Mouse (Mus musculus) stomach, embryonic 15.5 days (tissue): ENCODE data around the gene Mslnl. TPM values are rescaled to one million over a fixed set of nuclear protein-coding genes. Genes with fewer than 3 reads are reported as not detected.
A peak's percentile ranks its signal among the peaks of the same experiment; 100 is the strongest.

Experiments used
- ATAC-seq: fragments of 200-750 bp; cut with Nextera tagmentation; 2 replicates; pipeline ENCODE4 v1.8.0; 2017; ENCODE audit warnings: low read depth, moderate number of reproducible peaks, moderate TSS enrichment; ENCODE audit not compliant: insufficient read depth, low FRiP score
- H3K27ac ChIP-seq: fragments of 300-500 bp; sonication (generic); 2 replicates; pipeline ENCODE4 v1.5.1; 2015; ENCODE audit warnings: mild to moderate bottlenecking, inconsistent platforms
- H3K27me3 ChIP-seq: fragments of 300-500 bp; sonication (generic); replicated peaks from 2 replicates; pipeline ENCODE4 v1.6.1; 2015; ENCODE audit warnings: inconsistent platforms
- H3K36me3 ChIP-seq: fragments of 300-500 bp; sonication (generic); 2 replicates; pipeline ENCODE4 v1.6.1; 2015; ENCODE audit warnings: inconsistent platforms
- H3K4me1 ChIP-seq: fragments of 300-500 bp; sonication (generic); 2 replicates; pipeline ENCODE4 v1.6.1; 2015; ENCODE audit warnings: inconsistent platforms
- H3K4me2 ChIP-seq: fragments of 300-500 bp; sonication (generic); 2 replicates; pipeline ENCODE4 v1.6.1; 2015; ENCODE audit warnings: mild to moderate bottlenecking, inconsistent platforms
- H3K4me3 ChIP-seq: fragments of 300-500 bp; sonication (generic); replicated peaks from 2 replicates; pipeline ENCODE4 v1.5.1; 2015; ENCODE audit warnings: inconsistent platforms
- H3K9ac ChIP-seq: fragments of 300-500 bp; sonication (generic); 2 replicates; pipeline ENCODE4 v1.6.1; 2015; ENCODE audit warnings: inconsistent platforms
- H3K9me3 ChIP-seq: fragments of 300-500 bp; sonication (generic); 2 replicates; pipeline ENCODE4 v1.6.1; 2016; ENCODE audit warnings: inconsistent platforms
- WGBS: fragments of 180-500 bp; shearing (Covaris S2); methylation state at CpG from one replicate; pipeline ENCODE4 v1.1.7; 2015; 5-methylcytosine and 5-hydroxymethylcytosine counted together
- polyA plus RNA-seq: library from polyadenylated mRNA; unstranded; fragments of >200 nt; fragmentation: Nextera tagmentation; extraction: Ambion mirVana; gene quantifications from 2 replicates; pipeline ENCODE4 v1.2.1, GENCODE M21; 2015

The Mslnl gene
- polyA plus RNA-seq, 1 experiment from 2014 or later, result not detected

GRCm38 (mm10) chr17:25773549-25774120 is 37.8 kb downstream of the Mslnl start, which contains the start of gene Narfl:
Gene Narfl (plus strand): TSS chr17:25773776.
- H3K9ac ChIP-seq, result peak within 1 kb of the TSS; percentile 79

GRCm38 (mm10) chr17:25775318-25776062 is 39.6 kb downstream of the Mslnl start:
- Histone ChIP-seq H3K4me1 (peaks cover 10% of the 10 kb centered on the region), H3K27ac (no peak overlapping the region), H3K4me3 (no peak overlapping the region), H3K27me3 (no peaks in the 10 kb centered on the region), H3K9me3 (no peaks in the 10 kb centered on the region), H3K36me3 (peaks cover 2% of the 10 kb centered on the region; the same call in 1 of the 2 replicates), H3K9ac (no peak overlapping the region), H3K4me2 (no peak overlapping the region)
- WGBS, result 69% methylated on average over 10 of the region's 10 CpGs
- ATAC-seq, result no peak

More at GRCm38 (mm10) chr17:25773549-25774120, 37.8 kb downstream of the Mslnl start, which contains the start of gene Narfl:
- peak within 1 kb of the TSS; percentile 78 for H3K4me3 ChIP-seq
- no peaks in the 10 kb centered on the region for H3K27me3 ChIP-seq
- under 1% methylated on average over 37 of the region's 37 CpGs for WGBS
- ATAC-seq, result peak; percentile 81
- no peaks in the 10 kb centered on the region for H3K36me3 ChIP-seq
- no peaks in the 10 kb centered on the region for H3K9me3 ChIP-seq
- H3K4me2 ChIP-seq, result peak within 1 kb of the TSS; percentile 75
- H3K4me1 ChIP-seq, result peaks cover 10% of the 10 kb centered on the region
- H3K27ac ChIP-seq, result no peak within 1 kb of the TSS

- peaks cover 13% of the 10 kb centered on the region for H3K4me1 ChIP-seq
- ATAC-seq, result no peak
- peaks cover 26% of the 10 kb centered on the region for H3K36me3 ChIP-seq
- 95% methylated on average over 5 of the region's 5 CpGs for WGBS
- no peaks in the 10 kb centered on the region for H3K27me3 ChIP-seq
- H3K27ac ChIP-seq, result no peak overlapping the region
- no peaks in the 10 kb centered on the region for H3K9me3 ChIP-seq
- H3K4me2 ChIP-seq, result no peak overlapping the region
- H3K9ac ChIP-seq, result no peak overlapping the region
- H3K4me3 ChIP-seq, result no peak overlapping the region
Measured at GRCm38 (mm10) chr17:25777948-25778347, 42.1 kb downstream of the Mslnl start.

GRCm38 (mm10) chr17:25781339-25781738 is 45.5 kb downstream of the Mslnl start:
- WGBS, result 75% methylated on average over 6 of the region's 6 CpGs
- H3K9ac ChIP-seq, result no peak overlapping the region
- no peak overlapping the region for H3K4me3 ChIP-seq
- ATAC-seq, result no peak
- H3K27me3 ChIP-seq, result no peaks in the 10 kb centered on the region
- no peak overlapping the region for H3K27ac ChIP-seq
- H3K4me1 ChIP-seq, result peaks cover 25% of the 10 kb centered on the region
- H3K4me2 ChIP-seq, result no peak overlapping the region
- H3K9me3 ChIP-seq, result no peaks in the 10 kb centered on the region
- H3K36me3 ChIP-seq, result peaks cover 26% of the 10 kb centered on the region

GRCm38 (mm10) chr17:25783086-25783485 is 47.2 kb downstream of the Mslnl start:
- Histone ChIP-seq H3K27me3 (no peaks in the 10 kb centered on the region), H3K36me3 (peaks cover 26% of the 10 kb centered on the region), H3K4me2 (no peak overlapping the region), H3K4me1 (peaks cover 25% of the 10 kb centered on the region), H3K9me3 (no peaks in the 10 kb centered on the region), H3K9ac (no peak overlapping the region), H3K4me3 (no peak overlapping the region), H3K27ac (no peak overlapping the region)
- no peak for ATAC-seq
- WGBS, result 72% methylated on average over 7 of the region's 7 CpGs

- Histone ChIP-seq H3K4me2 (peak overlapping the region; percentile 86), H3K27ac (no peak overlapping the region), H3K9me3 (no peaks in the 10 kb centered on the region), H3K9ac (peak overlapping the region; percentile 60; the same call in 1 of the 2 replicates), H3K36me3 (peaks cover 26% of the 10 kb centered on the region), H3K27me3 (no peaks in the 10 kb centered on the region), H3K4me3 (peak overlapping the region; percentile 82), H3K4me1 (peaks cover 25% of the 10 kb centered on the region)
- WGBS, result 73% methylated on average over 15 of the region's 15 CpGs
- ATAC-seq, result no peak
Measured at GRCm38 (mm10) chr17:25783861-25784574, 48.2 kb downstream of the Mslnl start.

- H3K9me3 ChIP-seq, result no peaks in the 10 kb centered on the region
- H3K36me3 ChIP-seq, result peaks cover 25% of the 10 kb centered on the region
- peak within 1 kb of the TSS; percentile 82 for H3K4me3 ChIP-seq
- peaks cover 25% of the 10 kb centered on the region for H3K4me1 ChIP-seq
- H3K4me2 ChIP-seq, result peak within 1 kb of the TSS; percentile 86
- under 1% methylated on average over 23 of the region's 23 CpGs for WGBS
- peak within 1 kb of the TSS; percentile 92 for H3K27ac ChIP-seq
- peak; percentile 86 for ATAC-seq
- H3K9ac ChIP-seq, result peak within 1 kb of the TSS; percentile 60
- H3K27me3 ChIP-seq, result no peaks in the 10 kb centered on the region
Measured at GRCm38 (mm10) chr17:25785281-25785745, 49.5 kb downstream of the Mslnl start, which contains the start of gene Haghl. Gene Haghl (minus strand): TSS chr17:25785673.

- Histone ChIP-seq H3K27ac (peak within 1 kb of the TSS; percentile 92), H3K4me2 (peak within 1 kb of the TSS; percentile 86), H3K4me3 (peak within 1 kb of the TSS; percentile 82), H3K36me3 (peaks cover 16% of the 10 kb centered on the region), H3K27me3 (no peaks in the 10 kb centered on the region), H3K9ac (peak within 1 kb of the TSS; percentile 60), H3K4me1 (peaks cover 32% of the 10 kb centered on the region), H3K9me3 (no peaks in the 10 kb centered on the region)
- no peak for ATAC-seq
- 82% methylated on average over 3 of the region's 3 CpGs for WGBS
Measured at GRCm38 (mm10) chr17:25786280-25786679, 50.4 kb downstream of the Mslnl start, which contains the start of gene Ccdc78. Gene Ccdc78 (plus strand): TSS chr17:25786580.

GRCm38 (mm10) chr17:25786781-25787504 is 51.1 kb downstream of the Mslnl start:
- H3K36me3 ChIP-seq, result peaks cover 10% of the 10 kb centered on the region
- WGBS, result 90% methylated on average over 9 of the region's 9 CpGs
- no peak overlapping the region for H3K27ac ChIP-seq
- no peak for ATAC-seq
- H3K4me1 ChIP-seq, result peaks cover 37% of the 10 kb centered on the region
- H3K4me2 ChIP-seq, result no peak overlapping the region
- H3K9me3 ChIP-seq, result no peaks in the 10 kb centered on the region
- H3K9ac ChIP-seq, result no peak overlapping the region
- H3K27me3 ChIP-seq, result no peaks in the 10 kb centered on the region
- H3K4me3 ChIP-seq, result no peak overlapping the region

GRCm38 (mm10) chr17:25791320-25791842 is 55.5 kb downstream of the Mslnl start:
- Histone ChIP-seq H3K36me3 (no peaks in the 10 kb centered on the region), H3K9ac (peak overlapping the region; percentile 33), H3K9me3 (no peaks in the 10 kb centered on the region), H3K4me2 (peak overlapping the region; percentile 79), H3K27ac (peak overlapping the region; percentile 95), H3K27me3 (no peaks in the 10 kb centered on the region), H3K4me3 (peak overlapping the region; percentile 74), H3K4me1 (peaks cover 34% of the 10 kb centered on the region)
- 0 out of 2 replicates have a peak, but pooled peaks have one; percentile 4 for ATAC-seq
- 25% methylated on average over 19 of the region's 19 CpGs for WGBS
